Mouse (Mus musculus) thymus, adult 2 months (tissue): ENCODE measurements around the gene Ptprd.

Experiments
- CTCF ChIP-seq: fragments of 200-500 bp; IDR thresholded peaks from 2 replicates; pipeline ENCODE4 v1.5.1; 2012; ENCODE audit warnings: mild to moderate bottlenecking, control low read depth, low read length, moderate library complexity, borderline replicate concordance; ENCODE audit not compliant: control insufficient read depth, poor library complexity, insufficient read depth; ENCODE audit errors: extremely low read depth
- POLR2A ChIP-seq: fragments of 200-500 bp; IDR thresholded peaks from 2 replicates; pipeline ENCODE4 v1.6.1; 2012; ENCODE audit warnings: mild to moderate bottlenecking, low read length, control low read depth, moderate library complexity; ENCODE audit not compliant: control insufficient read depth, poor library complexity, insufficient read depth; ENCODE audit errors: extremely low read depth

DNA sequence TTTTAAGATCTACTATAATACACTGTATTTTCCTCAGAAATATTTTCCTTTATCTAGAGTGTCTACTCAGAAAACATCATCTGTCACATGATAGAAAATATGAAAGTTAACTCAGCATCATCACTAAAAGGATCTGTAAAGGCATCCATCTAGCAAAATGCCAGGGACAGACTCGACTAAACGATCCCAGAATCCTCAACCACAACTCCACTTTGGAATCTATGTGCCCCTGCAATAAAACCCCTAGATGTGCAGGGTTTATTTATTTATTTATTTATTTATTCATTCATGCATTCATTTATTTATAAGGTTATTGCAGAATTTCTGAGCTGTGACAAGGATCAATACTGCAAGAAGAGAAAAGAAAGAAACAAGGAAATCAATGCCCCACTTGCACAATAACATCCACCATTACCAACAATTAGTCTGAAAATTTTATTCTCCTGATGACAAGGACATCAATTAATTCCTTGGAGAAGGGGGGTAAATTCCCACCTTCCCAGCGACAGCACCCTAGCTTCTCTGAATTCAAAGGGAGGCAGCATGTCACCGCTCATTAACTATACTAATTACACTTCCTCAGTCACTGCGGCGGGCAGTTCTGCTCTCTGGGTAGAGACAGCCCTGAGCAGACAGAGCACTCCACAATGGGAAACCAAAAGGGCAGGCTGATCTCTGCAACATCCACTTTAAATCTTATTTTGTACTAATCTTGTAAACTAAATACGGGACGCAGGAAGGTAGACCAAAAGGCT, 2186.0 kb downstream of the Ptprd start:
- TF ChIP-seq CTCF, result no peak
- no peak for TF ChIP-seq POLR2A
